Mouse (Mus musculus): Measurements from ENCODE around the gene Abhd14b. TPM values are rescaled to one million over a fixed set of nuclear protein-coding genes. Genes with fewer than 3 reads are reported as not detected.

Abhd14b gene
- total RNA-seq (2021): 10 to 100 TPM in 1 of 2 experiments, 1 to 10 TPM in 1; 8.8 to 11.4 TPM

- peak; percentile 91 to 93 for DNase-seq (ENCODE audit: low spot score in 2 of 2)
- intact Hi-C loops (cut with DNase I): no loop called here
These were observed at the start of gene Abhd14b, which contains the start of gene Abhd14a for GRCm38 (mm10) chr9:106447348-106447747. Abhd14b (plus strand) TSS chr9:106447459. Abhd14a (minus strand) TSS chr9:106447678.

GRCm38 (mm10) chr9:106397733-106398132 lies 49.5 kb upstream of the Abhd14b start:
- intact Hi-C loops (cut with DNase I): no loop called here
- DNase-seq (ENCODE audit: low spot score in 2 of 2): no peak

GRCm38 (mm10) chr9:106398667-106399311 lies 48.5 kb upstream of the Abhd14b start:
- intact Hi-C loops (cut with DNase I): no loop called here

GRCm38 (mm10) chr9:106399808-106400207 lies 47.5 kb upstream of the Abhd14b start:
- intact Hi-C loops (cut with DNase I): no loop called here

More at GRCm38 (mm10) chr9:106398667-106399311, 48.5 kb upstream of the Abhd14b start:
- DNase-seq (ENCODE audit: low spot score in 2 of 2): no peak

GRCm38 (mm10) chr9:106402149-106402548 lies 45.1 kb upstream of the Abhd14b start:
- DNase-seq (ENCODE audit: low spot score in 2 of 2): no peak
- intact Hi-C loops (cut with DNase I): loop anchor here (2.0 kb wide), 1 partner anchor 101 kb away; no protein-coding TSS in a partner anchor

More at GRCm38 (mm10) chr9:106399808-106400207, 47.5 kb upstream of the Abhd14b start:
- no peak for DNase-seq (ENCODE audit: low spot score in 2 of 2)

GRCm38 (mm10) chr9:106402607-106403375 lies 44.5 kb upstream of the Abhd14b start:
- intact Hi-C loops (cut with DNase I): loop anchor here (2.0 kb wide), 1 partner anchor 102 kb away; no protein-coding TSS in a partner anchor
- DNase-seq (ENCODE audit: low spot score in 2 of 2): peak; percentile 55 to 58

GRCm38 (mm10) chr9:106405275-106405674 lies 42.0 kb upstream of the Abhd14b start:
- intact Hi-C loops (cut with DNase I): no loop called here
- no peak for DNase-seq (ENCODE audit: low spot score in 2 of 2)

GRCm38 (mm10) chr9:106406443-106407078 lies 40.7 kb upstream of the Abhd14b start:
- intact Hi-C loops (cut with DNase I): no loop called here
- peak; percentile 51 to 70 for DNase-seq (ENCODE audit: low spot score in 2 of 2)

GRCm38 (mm10) chr9:106409096-106409495 lies 38.2 kb upstream of the Abhd14b start:
- intact Hi-C loops (cut with DNase I): no loop called here
- DNase-seq (ENCODE audit: low spot score in 2 of 2): no peak

GRCm38 (mm10) chr9:106410086-106410650 lies 37.1 kb upstream of the Abhd14b start:
- intact Hi-C loops (cut with DNase I): no loop called here
- no peak for DNase-seq (ENCODE audit: low spot score in 2 of 2)

GRCm38 (mm10) chr9:106411091-106411594 lies 36.1 kb upstream of the Abhd14b start:
- peak; percentile 71 for DNase-seq (ENCODE audit: low spot score in 2 of 2)

GRCm38 (mm10) chr9:106411729-106412128 lies 35.5 kb upstream of the Abhd14b start:
- intact Hi-C loops (cut with DNase I): no loop called here
- no peak for DNase-seq (ENCODE audit: low spot score in 2 of 2)

More at GRCm38 (mm10) chr9:106411091-106411594, 36.1 kb upstream of the Abhd14b start:
- intact Hi-C loops (cut with DNase I): no loop called here

- intact Hi-C loops (cut with DNase I): no loop called here
- no peak for DNase-seq (ENCODE audit: low spot score in 2 of 2)
These were observed 35.0 kb upstream of the Abhd14b start for GRCm38 (mm10) chr9:106412210-106412609.

- intact Hi-C loops (cut with DNase I): no loop called here
- no peak for DNase-seq (ENCODE audit: low spot score in 2 of 2)
These were observed 33.7 kb upstream of the Abhd14b start for GRCm38 (mm10) chr9:106413606-106414005.

- DNase-seq (ENCODE audit: low spot score in 2 of 2): no peak
- intact Hi-C loops (cut with DNase I): no loop called here
These were observed 30.4 kb upstream of the Abhd14b start for GRCm38 (mm10) chr9:106416826-106417225.

GRCm38 (mm10) chr9:106417841-106418625 lies 29.2 kb upstream of the Abhd14b start:
- intact Hi-C loops (cut with DNase I): loop anchor here (1.0 to 2.0 kb wide), 2 partner anchors 50 to 117 kb away; partner anchors contain the start of gene Dusp7
- DNase-seq (ENCODE audit: low spot score in 2 of 2): peak; percentile 94 to 96

- intact Hi-C loops (cut with DNase I): loop anchor here (1.0 kb wide), 2 partner anchors 114 to 131 kb away; no protein-coding TSS in a partner anchor
- no peak for DNase-seq (ENCODE audit: low spot score in 2 of 2)
These were observed 26.7 kb upstream of the Abhd14b start for GRCm38 (mm10) chr9:106420608-106421007.

- no peak for DNase-seq (ENCODE audit: low spot score in 2 of 2)
- intact Hi-C loops (cut with DNase I): loop anchor here (1.0 kb wide), 2 partner anchors 115 to 132 kb away; no protein-coding TSS in a partner anchor
These were observed 26.0 kb upstream of the Abhd14b start for GRCm38 (mm10) chr9:106421033-106421864.
